Comparison of ENCODE assay signal across 20 mouse cellular contexts in the genomic region with DNA sequence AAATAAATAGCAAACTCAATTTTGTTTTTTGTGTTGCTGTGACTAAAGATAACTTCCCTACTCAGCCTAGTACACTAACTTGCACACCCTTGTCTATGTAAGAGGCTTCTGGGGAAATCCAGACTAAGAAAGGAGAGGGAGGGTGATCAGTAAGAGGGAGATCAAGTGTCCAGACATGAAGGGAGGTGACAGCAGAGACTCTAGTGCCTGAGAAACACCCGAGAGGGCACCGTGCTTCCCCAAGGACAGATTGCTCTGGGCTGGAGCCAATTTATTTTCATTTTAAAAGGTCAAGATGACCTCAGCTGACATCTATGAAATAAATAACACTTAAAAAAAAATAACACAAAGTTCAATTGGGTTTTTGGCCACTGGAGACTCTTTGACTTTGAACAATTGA. TPM values are rescaled to one million over a fixed set of nuclear protein-coding genes. Genes with fewer than 3 reads are reported as not detected.
DNase-seq lines count a peak whose midpoint lies in the region; ATAC-seq lines count a peak whose summit lies in the region.
"Had no signal": no experiment of that assay in that cellular context is flagged by ENCODE, and none has a peak within 500 bp of the region (broad histone marks: within the 10 kb centered on the region; RNA-seq: fewer than 3 reads in every experiment).

No protein-coding gene starts in this region.

- no peaks in the 10 kb centered on the region for H3K27me3 ChIP-seq in kidney, embryonic 16.5 days (ENCODE audit: insufficient read depth, low read length)
- H3K27me3 ChIP-seq: forebrain, embryonic 13.5 days; hindbrain, embryonic 15.5 days; intestine, embryonic 15.5 days; midbrain, embryonic 12.5 days; neural tube, embryonic 13.5 days had no signal

- no peak for ATAC-seq in kidney, embryonic 16.5 days (ENCODE audit: low FRiP score, low TSS enrichment)
- ATAC-seq: forebrain, embryonic 13.5 days; intestine, embryonic 15.5 days; liver, postnatal 0 days had no signal

- no peak overlapping the region for H3K27ac ChIP-seq in kidney, embryonic 16.5 days (ENCODE audit: low read length)
- H3K27ac ChIP-seq: forebrain, embryonic 13.5 days; hindbrain, embryonic 15.5 days; intestine, embryonic 15.5 days; midbrain, embryonic 12.5 days; neural tube, embryonic 13.5 days had no signal

- peak; percentile 39 for DNase-seq in kidney, adult 11 months
- DNase-seq in adrenal gland, adult 8-10 months = peak; percentile 66
- DNase-seq in adrenal gland, postnatal 14 days = peak; percentile 78
- peak; percentile 19 to 70 for DNase-seq in kidney, postnatal 25 days
- DNase-seq in right cerebral cortex, postnatal 25 days = no peak
- DNase-seq in thymus, postnatal 25 days = no peak
- DNase-seq: cerebellum, adult 9-10 months; left cerebral cortex, postnatal 4 days; liver; liver, postnatal 0 days; lung, postnatal 10 days; thymus, adult 2 months had no signal

- no peak overlapping the region for H3K9ac ChIP-seq in kidney, embryonic 16.5 days (replicated peaks; ENCODE audit: low read length)
- H3K9ac ChIP-seq: forebrain, embryonic 13.5 days; hindbrain, embryonic 15.5 days; intestine, embryonic 15.5 days; liver, postnatal 0 days; midbrain, embryonic 12.5 days; neural tube, embryonic 13.5 days had no signal

- 12% methylated on average over 2 of the region's 2 CpGs for WGBS in kidney, embryonic 16.5 days

- no peak overlapping the region for H3K4me3 ChIP-seq in kidney, embryonic 16.5 days (ENCODE audit: low read length)
- H3K4me3 ChIP-seq: forebrain, embryonic 13.5 days; hindbrain, embryonic 15.5 days; intestine, embryonic 15.5 days; midbrain, embryonic 12.5 days; neural tube, embryonic 13.5 days had no signal

- no peaks in the 10 kb centered on the region for H3K4me1 ChIP-seq in kidney, embryonic 16.5 days (ENCODE audit: insufficient read depth, low read length)
- H3K4me1 ChIP-seq: intestine, embryonic 15.5 days had no signal

- H3K36me3 ChIP-seq in kidney, embryonic 16.5 days (ENCODE audit: insufficient read depth, low read length) = no peaks in the 10 kb centered on the region
- H3K36me3 ChIP-seq: hindbrain, embryonic 15.5 days; intestine, embryonic 15.5 days; midbrain, embryonic 12.5 days; neural tube, embryonic 13.5 days had no signal

- H3K4me2 ChIP-seq in kidney, embryonic 16.5 days (replicated peaks; ENCODE audit: low read depth, low read length) = no peak overlapping the region
- H3K4me2 ChIP-seq: forebrain, embryonic 13.5 days; hindbrain, embryonic 15.5 days; intestine, embryonic 15.5 days; midbrain, embryonic 12.5 days; neural tube, embryonic 13.5 days had no signal

- no peaks in the 10 kb centered on the region for H3K9me3 ChIP-seq in kidney, embryonic 16.5 days (ENCODE audit: low read length)
- H3K9me3 ChIP-seq: forebrain, embryonic 13.5 days; hindbrain, embryonic 15.5 days; intestine, embryonic 15.5 days; midbrain, embryonic 12.5 days; neural tube, embryonic 13.5 days had no signal

RNA-seq across cellular contexts. Expression of a gene that starts 56.5 kb away (rescaled TPM):
- polyA plus RNA-seq in kidney, embryonic 16.5 days (2015; fragmentation: Nextera tagmentation; extraction: Ambion mirVana) = 0.21 and 0.30 TPM in 2 replicates
- under 1 TPM in 1 of 4 experiments, not detected in 3; 0.10 TPM for total RNA-seq in adrenal gland, adult 8-10 months (2022)
- not detected in 2 replicates for total RNA-seq in adrenal gland, postnatal 14 days (2021)
- total RNA-seq: gastrocnemius, adult 8-10 months; heart, postnatal 14 days had no signal

Comparison
In these comparisons a context has a peak if more than half of its experiments do, and no peak if none do; other contexts are left out.
1. DNase-seq: peak in kidney, adult 11 months (single experiment), adrenal gland, adult 8-10 months (single experiment), adrenal gland, postnatal 14 days (single experiment) and kidney, postnatal 25 days (2 of 2); none in right cerebral cortex, postnatal 25 days (single experiment) and thymus, postnatal 25 days (single experiment).